Mouse (Mus musculus): ENCODE results near the gene Gm7138.
A peak's percentile ranks its signal among the peaks of the same experiment; 100 is the strongest.
"Not testable (repeated sequence)": the region's sequence is repeated elsewhere in the genome, so short reads cannot be mapped to it uniquely, and the experiment has no call there.

The Gm7138 gene

GRCm38 (mm10) chr10:77776844-77777243, at the start of gene Gm7138:
Gm7138 (minus strand) TSS chr10:77776944.
- DNase-seq (ENCODE audit: low read depth in 2 of 2, low spot score in 2 of 2) = not testable (repeated sequence)

GRCm38 (mm10) chr10:77819203-77819602, 42.5 kb upstream of the Gm7138 start:
- no peak for DNase-seq (ENCODE audit: low read depth in 2 of 2, low spot score in 2 of 2)

- DNase-seq (ENCODE audit: low read depth in 2 of 2, low spot score in 2 of 2) = no peak
Measured at GRCm38 (mm10) chr10:77818523-77818922, 41.8 kb upstream of the Gm7138 start.

- peak in 1 of 2 experiments; percentile 4 for DNase-seq (ENCODE audit: low read depth in 2 of 2, low spot score in 2 of 2)
Measured at GRCm38 (mm10) chr10:77815514-77815913, 38.8 kb upstream of the Gm7138 start.

- DNase-seq (ENCODE audit: low read depth in 2 of 2, low spot score in 2 of 2) = no peak
Measured at GRCm38 (mm10) chr10:77814382-77814781, 37.6 kb upstream of the Gm7138 start, which contains the start of gene Gm2696. Gm2696 (plus strand) TSS chr10:77814682.

- DNase-seq (ENCODE audit: low read depth in 2 of 2, low spot score in 2 of 2) = no peak
Measured at GRCm38 (mm10) chr10:77811743-77812142, 35.0 kb upstream of the Gm7138 start, which contains the start of gene Gm9507. Gm9507 (minus strand) TSS chr10:77811843.

- DNase-seq (ENCODE audit: low read depth in 2 of 2, low spot score in 2 of 2) = no peak
Measured at GRCm38 (mm10) chr10:77804095-77804494, 27.4 kb upstream of the Gm7138 start.

- DNase-seq (ENCODE audit: low read depth in 2 of 2, low spot score in 2 of 2) = no peak
Measured at GRCm38 (mm10) chr10:77798921-77799508, 22.3 kb upstream of the Gm7138 start, which contains the start of gene Gm19668. Gm19668 (minus strand) TSS chr10:77799133.

GRCm38 (mm10) chr10:77798164-77798920, 21.6 kb upstream of the Gm7138 start:
- DNase-seq (ENCODE audit: low read depth in 2 of 2, low spot score in 2 of 2) = not testable (repeated sequence)

- no peak for DNase-seq (ENCODE audit: low read depth in 2 of 2, low spot score in 2 of 2)
Measured at GRCm38 (mm10) chr10:77797677-77798076, 20.9 kb upstream of the Gm7138 start.

GRCm38 (mm10) chr10:77794976-77795375, 18.2 kb upstream of the Gm7138 start, which contains the start of gene Gm9639:
Gm9639 (minus strand) TSS chr10:77795076.
- no peak for DNase-seq (ENCODE audit: low read depth in 2 of 2, low spot score in 2 of 2)

- DNase-seq (ENCODE audit: low read depth in 2 of 2, low spot score in 2 of 2) = no peak
Measured at GRCm38 (mm10) chr10:77788621-77789020, 11.9 kb upstream of the Gm7138 start.

GRCm38 (mm10) chr10:77787876-77788275, 11.1 kb upstream of the Gm7138 start, which contains the start of gene Gm7137:
Gm7137 (minus strand) TSS chr10:77788200.
- DNase-seq (ENCODE audit: low read depth in 2 of 2, low spot score in 2 of 2) = not testable (repeated sequence)

- not testable (repeated sequence) for DNase-seq (ENCODE audit: low read depth in 2 of 2, low spot score in 2 of 2)
Measured at GRCm38 (mm10) chr10:77783396-77783795, 6.7 kb upstream of the Gm7138 start.

GRCm38 (mm10) chr10:77782442-77782841, 5.7 kb upstream of the Gm7138 start, which contains the start of gene Gm3250:
Gm3250 (minus strand) TSS chr10:77782542.
- not testable (repeated sequence) for DNase-seq (ENCODE audit: low read depth in 2 of 2, low spot score in 2 of 2)

- not testable (repeated sequence) for DNase-seq (ENCODE audit: low read depth in 2 of 2, low spot score in 2 of 2)
Measured at GRCm38 (mm10) chr10:77772142-77772541, 4.6 kb downstream of the Gm7138 start.

- DNase-seq (ENCODE audit: low read depth in 2 of 2, low spot score in 2 of 2) = not testable (repeated sequence)
Measured at GRCm38 (mm10) chr10:77771225-77771624, 5.5 kb downstream of the Gm7138 start, which contains the start of gene Gm3238. Gm3238 (minus strand) TSS chr10:77771325.

- DNase-seq (ENCODE audit: low read depth in 2 of 2, low spot score in 2 of 2) = no peak
Measured at GRCm38 (mm10) chr10:77769727-77770126, 7.0 kb downstream of the Gm7138 start.

GRCm38 (mm10) chr10:77759582-77759981, 17.2 kb downstream of the Gm7138 start, which contains the start of gene Gm3233:
Gm3233 (minus strand) TSS chr10:77759682.
- DNase-seq (ENCODE audit: low read depth in 2 of 2, low spot score in 2 of 2) = not testable (repeated sequence)

GRCm38 (mm10) chr10:77753448-77753847, 23.3 kb downstream of the Gm7138 start:
- DNase-seq (ENCODE audit: low read depth in 2 of 2, low spot score in 2 of 2) = no peak

GRCm38 (mm10) chr10:77752312-77752711, 24.4 kb downstream of the Gm7138 start:
- DNase-seq (ENCODE audit: low read depth in 2 of 2, low spot score in 2 of 2) = not testable (repeated sequence)

- not testable (repeated sequence) for DNase-seq (ENCODE audit: low read depth in 2 of 2, low spot score in 2 of 2)
Measured at GRCm38 (mm10) chr10:77751254-77751653, 25.5 kb downstream of the Gm7138 start, which contains the start of gene Gm9736. Gm9736 (minus strand) TSS chr10:77751354.

All from CD8-positive naive resting alpha-beta T cell, adult 2 months (primary cell).